In the genomic region with DNA sequence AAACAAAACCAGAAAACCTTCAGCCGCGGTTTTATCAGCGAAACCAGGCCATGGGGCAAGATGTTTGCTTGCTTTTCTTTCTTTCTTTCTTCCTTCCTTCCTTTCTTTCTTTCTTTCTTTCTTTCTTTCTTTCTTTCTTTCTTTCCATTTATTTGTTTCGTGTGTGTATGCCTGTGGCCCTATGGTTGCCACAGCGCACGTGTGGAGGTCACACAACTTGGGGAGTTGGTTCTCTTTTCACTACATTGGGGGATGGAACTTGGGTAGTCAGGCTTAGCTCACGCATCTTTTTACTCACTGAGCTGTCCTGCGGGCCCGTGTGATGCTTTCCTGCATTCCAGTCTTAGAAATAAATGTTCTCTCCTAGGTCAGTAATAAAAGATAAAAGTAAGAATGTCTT, we compare ENCODE assay signal across 8 mouse cellular contexts. TPM values are rescaled to one million over a fixed set of nuclear protein-coding genes. Genes with fewer than 3 reads are reported as not detected.
DNase-seq lines count a peak whose midpoint lies in the region; ATAC-seq and TF ChIP-seq lines count a peak whose summit lies in the region.

No protein-coding gene starts in this region.

- H3K4me3 ChIP-seq in kidney, embryonic 15.5 days (replicated peaks), result peak overlapping the region; percentile 89
- H3K4me3 ChIP-seq in bone marrow, adult 2 months (replicated peaks; ENCODE audit: control insufficient read depth, low read depth, low read length), result peak overlapping the region; percentile 10
- peak overlapping the region; percentile 84 for H3K4me3 ChIP-seq in hindbrain, embryonic 13.5 days
- peak overlapping the region; percentile 87 for H3K4me3 ChIP-seq in midbrain, embryonic 14.5 days (replicated peaks; ENCODE audit: low read depth, low read length)

- H3K9me3 ChIP-seq in kidney, embryonic 15.5 days (replicated peaks), result no peaks in the 10 kb centered on the region
- H3K9me3 ChIP-seq in hindbrain, embryonic 13.5 days, result no peaks in the 10 kb centered on the region
- H3K9me3 ChIP-seq in midbrain, embryonic 14.5 days (ENCODE audit: control insufficient read depth, low read length), result no peaks in the 10 kb centered on the region

- no peak for TF ChIP-seq POLR2A in bone marrow, adult 2 months (IDR thresholded peaks at IDR 0.05; ENCODE audit: borderline replicate concordance, control insufficient read depth, low read depth, low read length)

- H3K4me1 ChIP-seq in kidney, embryonic 15.5 days, result peaks cover 38% of the 10 kb centered on the region
- peaks cover 5% of the 10 kb centered on the region for H3K4me1 ChIP-seq in bone marrow, adult 2 months (ENCODE audit: control insufficient read depth, insufficient read depth, low read length)
- peaks cover 61% of the 10 kb centered on the region for H3K4me1 ChIP-seq in hindbrain, embryonic 13.5 days (replicated peaks)
- peaks cover 31% of the 10 kb centered on the region for H3K4me1 ChIP-seq in midbrain, embryonic 14.5 days (ENCODE audit: control insufficient read depth, insufficient read depth, low read length)

- H3K4me2 ChIP-seq in kidney, embryonic 15.5 days, result peak overlapping the region; percentile 89
- peak overlapping the region; percentile 74 for H3K4me2 ChIP-seq in hindbrain, embryonic 13.5 days
- peak overlapping the region; percentile 82 for H3K4me2 ChIP-seq in midbrain, embryonic 14.5 days (ENCODE audit: low read length)

- peak overlapping the region; percentile 53 for H3K9ac ChIP-seq in kidney, embryonic 15.5 days
- H3K9ac ChIP-seq in hindbrain, embryonic 13.5 days, result peak overlapping the region; percentile 88
- peak overlapping the region; percentile 79; the same call in 1 of the 2 replicates for H3K9ac ChIP-seq in midbrain, embryonic 14.5 days (replicated peaks; ENCODE audit: low read length)

- no peaks in the 10 kb centered on the region for H3K27me3 ChIP-seq in kidney, embryonic 15.5 days
- no peaks in the 10 kb centered on the region for H3K27me3 ChIP-seq in hindbrain, embryonic 13.5 days
- H3K27me3 ChIP-seq in midbrain, embryonic 14.5 days (ENCODE audit: control insufficient read depth, insufficient read depth, low read length), result no peaks in the 10 kb centered on the region

- H3K27ac ChIP-seq in kidney, embryonic 15.5 days, result peak overlapping the region; percentile 80; the same call in 1 of the 2 replicates
- H3K27ac ChIP-seq in bone marrow, adult 2 months (ENCODE audit: control insufficient read depth, insufficient read depth, low read depth, low read length, poor library complexity), result peak overlapping the region; percentile 77
- 0 out of 2 replicates have a peak overlapping the region, but pooled peaks have one; percentile 87 for H3K27ac ChIP-seq in hindbrain, embryonic 13.5 days
- 0 out of 2 replicates have a peak overlapping the region, but pooled peaks have one; percentile 85 for H3K27ac ChIP-seq in midbrain, embryonic 14.5 days (replicated peaks; ENCODE audit: low read depth, low read length)

- no peak for DNase-seq in kidney, postnatal 25 days
- DNase-seq in midbrain, embryonic 14.5 days, result no peak
- no peak for DNase-seq in right cerebral cortex, adult 18-20 months
- DNase-seq in Muller cell, postnatal 12 days (ENCODE audit: inconsistent ontology term), result no peak

- ATAC-seq in kidney, embryonic 15.5 days (replicated peaks; ENCODE audit: low FRiP score), result no peak
- no peak for ATAC-seq in hindbrain, embryonic 13.5 days (ENCODE audit: low FRiP score)
- ATAC-seq in midbrain, embryonic 14.5 days (ENCODE audit: low FRiP score, low TSS enrichment), result no peak
- no peak for ATAC-seq in erythroid progenitor cell, adult 5-6 weeks (replicated peaks; ENCODE audit: low FRiP score, poor library complexity, severe bottlenecking)

- H3K36me3 ChIP-seq in kidney, embryonic 15.5 days, result peaks cover 28% of the 10 kb centered on the region
- peaks cover 21% of the 10 kb centered on the region for H3K36me3 ChIP-seq in hindbrain, embryonic 13.5 days
- peaks cover 24% of the 10 kb centered on the region for H3K36me3 ChIP-seq in midbrain, embryonic 14.5 days (ENCODE audit: control insufficient read depth, insufficient read depth, low read length)

- 7% methylated on average over 9 of the region's 9 CpGs for WGBS in kidney, embryonic 15.5 days
- WGBS in bone marrow, adult 2 months, result 5% methylated on average over 9 of the region's 9 CpGs
- WGBS in hindbrain, embryonic 13.5 days, result 10% methylated on average over 9 of the region's 9 CpGs
- 8% methylated on average over 9 of the region's 9 CpGs for WGBS in midbrain, embryonic 14.5 days

- no peak for TF ChIP-seq CTCF in bone marrow, adult 2 months (IDR thresholded peaks at IDR 0.05; ENCODE audit: control insufficient read depth, insufficient read depth, low read length)

RNA-seq across cellular contexts. Expression of a gene that starts 0.7 kb away (rescaled TPM):
- 39.6 and 48.4 TPM in 2 replicates for polyA plus RNA-seq in kidney, embryonic 15.5 days (2015; fragmentation: Nextera tagmentation; extraction: Ambion mirVana)
- polyA plus RNA-seq in bone marrow, adult 2 months (2011; ENCODE audit: insufficient read depth, insufficient read length, low replicate concordance, missing spikeins), result 4.8 and 13.8 TPM in 2 replicates
- polyA plus RNA-seq in hindbrain, embryonic 13.5 days (2015; fragmentation: Nextera tagmentation; extraction: Ambion mirVana), result 116 and 131 TPM in 2 replicates
- polyA plus RNA-seq in midbrain, embryonic 14.5 days (2014; fragmentation: Nextera tagmentation; extraction: Ambion mirVana), result 122 and 129 TPM in 2 replicates
- total RNA-seq in erythroid progenitor cell, adult 5-6 weeks (2015; ENCODE audit: low replicate concordance), result 6.7 and 7.2 TPM in 2 replicates
- total RNA-seq in erythroid progenitor cell, adult 5-6 weeks (2017; ENCODE audit: low replicate concordance), result 3.6 and 6.9 TPM in 2 replicates

RNA-seq across cellular contexts. Expression of a gene that starts 41.9 kb away (rescaled TPM):
- polyA plus RNA-seq in kidney, embryonic 15.5 days (2015; fragmentation: Nextera tagmentation; extraction: Ambion mirVana), result 10.7 and 12.4 TPM in 2 replicates
- polyA plus RNA-seq in bone marrow, adult 2 months (2011; ENCODE audit: insufficient read depth, insufficient read length, low replicate concordance, missing spikeins), result 1.8 and 6.9 TPM in 2 replicates
- polyA plus RNA-seq in hindbrain, embryonic 13.5 days (2015; fragmentation: Nextera tagmentation; extraction: Ambion mirVana), result 0.40 and 0.45 TPM in 2 replicates
- polyA plus RNA-seq in midbrain, embryonic 14.5 days (2014; fragmentation: Nextera tagmentation; extraction: Ambion mirVana), result 0.15 and 0.62 TPM in 2 replicates
- total RNA-seq in erythroid progenitor cell, adult 5-6 weeks (2015; ENCODE audit: low replicate concordance), result 2.5 TPM in 1 of 2 replicates, not detected in the other
- 1.6 and 2.1 TPM in 2 replicates for total RNA-seq in erythroid progenitor cell, adult 5-6 weeks (2017; ENCODE audit: low replicate concordance)

Comparison
In these comparisons a context has a peak if more than half of its experiments do, and no peak if none do; other contexts are left out.
1. H3K4me3 ChIP-seq: peak in every context shown above with its lines; median percentile 89 in kidney, embryonic 15.5 days; 87 in midbrain, embryonic 14.5 days; 84 in hindbrain, embryonic 13.5 days; 10 in bone marrow, adult 2 months.